Mouse (Mus musculus) layer of hippocampus, adult 18-20 months (tissue): Measurements from ENCODE around the gene Slbp. TPM values are rescaled to one million over a fixed set of nuclear protein-coding genes. Genes with fewer than 3 reads are reported as not detected.

Source experiments
- DNase-seq, 2 experiments: peaks; one replicate each; pipeline ENCODE4 v3.0.0; 2022; ENCODE audit warnings: low spot score in 2 of 2
- long read RNA-seq: library from polyadenylated mRNA; stranded (forward); transcript quantifications from one replicate; pipeline ENCODE4 v2.0.0, GENCODE M21; 2021
- total RNA-seq, 2 experiments: library from RNA; stranded (reverse); gene quantifications; 2 replicates each; pipeline ENCODE4 v1.2.3; 2021

Slbp gene
- total RNA-seq: 10 to 100 TPM; 19.5 to 21.0 TPM
- long read RNA-seq, transcript Slbp-201 (8 exons, 1,906 nt): major isoform, 16 of 17 reads
- long read RNA-seq, partial matches to known transcripts: 1 of 17 reads
- long read RNA-seq, other reads (novel, unspliced or antisense): 0 of 17 reads

- peak; percentile 95 to 97 for DNase-seq
These were observed at the start of gene Slbp for GRCm38 (mm10) chr5:33651921-33652782. TSS of gene Slbp (minus strand) at chr5:33652574.

DNA sequence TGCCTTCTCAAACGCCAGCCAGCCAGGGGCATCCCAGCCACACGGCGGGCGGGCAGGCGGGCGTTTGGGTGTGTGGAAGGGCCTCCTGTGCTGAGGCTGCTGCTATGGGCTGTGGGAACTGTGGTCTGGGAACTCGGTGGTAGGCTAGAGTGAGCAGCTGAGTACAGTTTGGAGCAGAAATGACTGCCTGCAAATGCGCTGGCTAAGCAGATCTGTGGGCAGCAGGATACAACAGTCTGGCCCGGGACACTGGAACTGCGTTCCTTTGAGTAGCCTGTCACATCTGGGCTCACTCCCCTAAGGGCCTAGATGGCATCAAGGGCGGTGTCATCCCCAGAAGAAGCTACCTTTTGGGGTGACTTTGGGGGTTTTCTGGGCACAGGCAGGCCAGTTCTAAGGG is 49.5 kb upstream of the Slbp start:
- DNase-seq: no peak

DNA sequence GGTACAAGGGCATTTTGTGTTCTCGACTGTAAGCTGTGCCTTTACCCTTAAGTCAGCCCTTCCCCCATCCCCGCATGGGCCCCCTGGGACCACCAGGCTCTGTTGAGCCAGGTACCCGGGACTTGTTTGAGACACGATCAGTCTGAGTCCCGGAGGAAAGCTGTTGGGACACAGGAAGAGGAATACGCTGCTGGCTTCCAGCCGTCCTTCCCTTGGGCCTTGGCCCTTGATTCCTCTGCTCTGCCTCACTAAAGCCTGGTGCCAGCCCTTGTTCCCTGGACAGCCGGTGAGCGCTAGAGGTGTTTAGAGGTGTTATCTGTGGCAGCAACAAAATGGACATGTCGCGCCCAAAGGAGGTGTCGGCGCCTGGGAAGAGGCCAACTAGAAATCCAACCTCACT is 47.6 kb upstream of the Slbp start:
- no peak for DNase-seq

GRCm38 (mm10) chr5:33698669-33699068 is 46.3 kb upstream of the Slbp start:
- DNase-seq: no peak

GRCm38 (mm10) chr5:33697947-33698512 is 45.7 kb upstream of the Slbp start:
- DNase-seq: peak in 1 of 2 experiments; percentile 61

- DNase-seq: no peak
These were observed 45.2 kb upstream of the Slbp start for GRCm38 (mm10) chr5:33697534-33697933.

- no peak for DNase-seq
These were observed 44.1 kb upstream of the Slbp start for GRCm38 (mm10) chr5:33696430-33696829.

GRCm38 (mm10) chr5:33695718-33696121 is 43.3 kb upstream of the Slbp start:
- no peak for DNase-seq

- peak; percentile 55 to 56 for DNase-seq
These were observed 42.7 kb upstream of the Slbp start for GRCm38 (mm10) chr5:33694848-33695717.

DNA sequence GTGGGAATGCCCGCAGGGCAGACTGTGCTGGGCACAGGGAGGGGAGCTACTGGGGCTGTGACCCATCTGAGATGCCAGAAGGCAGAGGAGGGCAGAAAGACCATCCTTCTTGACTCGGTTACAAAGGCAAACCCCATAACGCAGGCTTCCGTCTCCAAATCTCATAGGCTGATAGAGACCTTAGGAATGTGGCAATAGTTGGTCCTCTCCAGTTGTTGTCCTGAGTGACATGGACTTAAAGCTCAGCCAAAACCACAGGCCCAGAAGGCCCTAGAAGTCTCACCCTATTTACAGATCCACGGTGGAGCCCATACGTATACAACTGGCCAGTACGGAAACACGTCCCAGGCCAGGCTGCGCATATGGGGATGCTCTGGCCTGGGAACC is 42.1 kb upstream of the Slbp start:
- no peak for DNase-seq

DNA sequence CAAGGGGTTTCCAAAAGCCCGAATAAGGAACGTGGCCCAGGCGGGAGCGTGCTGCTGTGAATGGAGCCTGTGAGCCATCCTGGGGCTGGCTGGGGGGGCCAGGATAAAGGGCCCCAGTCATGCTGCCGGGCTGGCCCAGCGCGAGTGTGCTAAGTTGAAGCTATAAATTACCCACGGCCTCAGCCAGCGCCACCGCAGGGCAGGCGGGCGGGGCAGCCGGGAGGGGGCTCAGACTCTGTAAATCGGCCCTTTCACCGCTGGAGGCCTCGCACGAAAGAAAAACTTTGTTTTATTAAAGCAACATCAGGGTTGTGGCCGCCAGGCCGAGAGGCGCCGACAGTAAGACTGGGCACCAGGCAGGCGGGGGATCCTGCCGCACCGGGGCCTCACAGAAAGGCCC is 40.0 kb upstream of the Slbp start:
- no peak for DNase-seq

DNA sequence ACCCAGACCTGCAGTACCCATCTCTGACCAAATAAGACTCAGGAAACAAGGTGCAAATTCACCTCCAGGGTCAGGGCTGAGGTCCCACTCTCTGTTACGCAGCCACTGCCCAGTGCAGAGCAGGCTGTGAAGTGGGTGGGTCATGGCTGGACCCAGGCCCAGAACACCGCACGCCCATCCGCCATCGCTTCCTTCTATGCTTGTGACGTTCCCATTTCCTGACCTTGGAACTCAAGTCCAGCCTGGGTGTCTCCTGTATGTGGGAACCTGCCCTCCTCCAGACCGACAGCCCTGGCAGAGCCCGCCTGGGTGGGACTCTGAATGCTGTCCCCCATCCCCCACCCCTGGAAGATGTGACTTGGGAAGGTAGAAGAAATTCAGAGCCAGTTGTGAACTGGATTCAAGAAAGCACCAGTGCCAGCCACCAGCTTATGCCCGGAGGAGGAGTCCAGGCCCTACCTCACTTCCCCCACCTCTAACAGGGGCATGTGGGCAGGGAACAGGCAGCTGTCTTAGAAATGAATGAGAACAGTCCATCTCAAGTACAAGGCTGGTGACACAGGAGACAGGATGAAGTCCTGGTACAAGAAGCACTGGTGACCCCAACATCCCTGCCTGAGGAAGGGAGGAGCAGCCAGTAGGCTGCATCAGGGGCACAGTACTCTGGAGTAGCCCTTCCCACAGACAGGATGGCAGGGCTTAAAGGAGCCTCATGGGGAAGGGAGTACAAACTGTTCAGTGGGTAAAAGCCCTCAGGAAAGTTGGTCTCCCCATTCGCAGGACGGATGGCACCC is 37.7 kb upstream of the Slbp start:
- no peak for DNase-seq

DNA sequence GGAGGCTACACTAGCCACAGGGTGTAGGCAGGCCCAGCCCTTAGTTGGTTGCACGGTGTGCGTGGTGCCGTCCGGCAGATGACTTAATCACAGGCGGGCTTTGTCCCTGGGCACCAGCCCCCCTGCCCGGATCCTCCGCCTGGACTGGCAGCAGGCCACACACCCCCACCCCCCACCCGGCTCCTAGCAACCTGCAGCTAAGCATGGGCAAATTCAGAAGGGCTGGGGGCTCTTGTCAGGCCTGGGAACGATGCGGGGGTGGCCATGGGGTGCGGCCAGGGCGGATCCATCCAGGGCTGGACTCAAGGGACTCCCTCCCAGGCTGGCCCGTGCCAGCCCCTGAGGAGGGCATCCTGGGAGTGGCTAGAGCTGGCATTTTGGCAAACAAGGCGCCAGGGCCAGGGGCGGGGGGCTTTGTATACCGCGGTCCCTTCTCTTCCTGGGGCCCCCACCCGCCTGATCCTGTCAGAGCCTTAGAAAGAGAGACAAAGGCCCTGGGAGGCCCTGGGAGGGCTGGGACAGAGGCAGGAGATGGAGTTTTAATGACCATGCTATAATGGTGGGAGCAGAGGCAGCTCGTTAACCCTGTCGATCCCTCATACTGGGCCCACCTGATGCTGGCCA is 37.0 kb upstream of the Slbp start:
- DNase-seq: no peak

GRCm38 (mm10) chr5:33688278-33689220 is 36.2 kb upstream of the Slbp start:
- DNase-seq: no peak

DNA sequence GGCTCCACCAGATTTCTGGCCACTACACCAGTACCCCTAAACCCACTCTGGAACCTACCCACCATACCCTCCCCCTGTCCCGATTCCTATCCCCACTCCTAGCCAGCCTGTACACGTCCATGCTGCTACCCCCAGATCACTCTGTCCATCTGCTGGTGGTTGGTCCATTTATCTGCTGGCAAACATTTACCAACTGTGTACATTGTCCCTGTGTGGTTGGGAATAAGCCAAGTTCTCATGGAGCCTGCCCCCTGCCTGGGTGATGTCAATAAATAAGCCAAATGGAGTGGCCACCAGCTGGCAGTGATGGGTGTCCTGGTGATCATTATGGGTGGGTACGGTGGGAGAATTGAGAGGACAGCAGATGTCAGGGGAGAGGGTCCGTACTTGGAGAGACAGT is 34.8 kb upstream of the Slbp start:
- DNase-seq: no peak

DNA sequence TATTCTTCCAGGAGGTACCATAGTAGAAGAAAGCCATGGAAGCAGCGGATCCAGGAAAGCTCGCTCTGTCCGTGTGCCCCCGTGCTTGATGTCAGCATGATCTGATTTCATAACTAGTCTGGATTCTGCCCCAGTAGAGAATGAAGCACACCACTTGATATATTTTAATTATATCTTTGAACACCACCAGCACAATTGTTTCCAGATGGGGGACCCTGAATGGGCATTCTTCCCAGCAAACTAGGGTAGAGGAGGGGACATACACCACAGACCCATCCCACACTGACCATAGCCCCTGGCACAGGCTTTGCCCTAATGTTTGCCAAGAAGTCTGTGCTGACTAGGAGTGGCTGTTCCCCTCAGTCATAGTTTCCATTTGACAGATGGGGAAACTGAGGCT is 32.6 kb upstream of the Slbp start:
- no peak for DNase-seq

DNA sequence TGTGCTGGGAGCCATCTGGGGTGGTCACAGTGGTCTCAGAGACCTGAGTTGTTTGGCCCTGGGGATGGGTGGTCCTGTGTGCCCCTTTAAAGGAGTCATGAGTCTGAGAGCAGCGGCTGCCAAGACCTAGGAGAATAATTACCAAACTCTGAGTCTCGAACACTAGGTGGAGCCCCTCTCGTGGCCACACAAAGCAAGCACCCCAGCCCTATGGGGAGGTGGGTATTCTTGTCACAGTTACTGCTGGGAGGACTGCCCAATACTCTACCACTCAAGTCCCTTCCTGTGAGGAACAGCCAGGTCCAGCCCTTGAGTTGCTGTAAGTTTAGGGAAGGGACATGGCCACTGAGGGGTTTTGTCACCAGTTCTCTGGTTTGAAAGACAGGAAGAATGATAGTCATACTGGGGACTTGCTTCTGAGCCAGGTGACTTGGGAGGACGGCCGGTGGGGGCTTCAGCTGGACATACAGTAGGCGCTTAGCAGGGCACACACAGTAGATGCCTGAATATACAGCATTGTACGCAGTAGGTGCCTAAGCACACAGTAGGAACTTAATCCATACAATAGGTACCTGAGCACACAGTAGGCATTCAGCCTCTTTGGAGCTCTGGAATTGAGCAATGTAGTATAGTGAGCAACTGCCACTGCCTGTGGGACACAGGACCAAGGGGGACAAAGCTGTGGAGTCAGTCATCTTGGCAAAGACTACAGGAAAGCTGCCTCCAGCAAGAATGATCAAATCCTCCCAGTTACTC is 31.7 kb upstream of the Slbp start:
- DNase-seq: peak in 1 of 2 experiments; percentile 70

- no peak for DNase-seq
These were observed 30.6 kb upstream of the Slbp start for GRCm38 (mm10) chr5:33682963-33683362.
